Mouse (Mus musculus): ENCODE data around the gene Mrps23.

DNA sequence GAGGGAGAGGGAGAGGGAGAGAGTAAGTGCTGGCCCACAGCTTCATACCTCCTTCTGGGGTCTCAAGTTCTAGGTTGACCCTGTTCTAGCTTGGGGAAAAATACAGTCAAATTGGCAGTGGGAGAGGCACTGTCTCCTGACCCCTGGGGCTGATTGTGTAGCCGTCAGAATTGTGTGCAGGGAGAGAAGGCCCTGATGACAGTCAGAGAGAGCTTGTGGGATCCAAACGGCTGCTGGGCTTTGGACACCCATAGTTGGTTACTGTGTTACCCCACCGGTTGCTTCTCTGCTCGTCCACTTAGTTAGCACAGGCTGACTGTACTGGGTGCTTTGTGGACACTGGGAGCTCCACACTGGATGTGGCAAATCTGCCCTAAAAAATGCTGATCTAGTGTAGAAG, 41.4 kb upstream of the Mrps23 start:
- TF ChIP-seq GATA1 (IDR thresholded peaks at IDR 0.05; ENCODE audit: low read length) (no peak), TAL1 (IDR thresholded peaks at IDR 0.05; ENCODE audit: low read length) (no peak)
